Mouse (Mus musculus): ENCODE data around the gene Rbm39.

The Rbm39 gene

GRCm38 (mm10) chr2:156180094-156180821 is at the start of gene Rbm39:
Gene Rbm39, minus strand, starts transcription at chr2:156180238.
- ChIA-PET CTCF (interaction anchor here in 3 of 4 experiments (0.5 to 1.8 kb wide), 9 partner anchors 9 to 567 kb away, joined by 3 to 5 read pairs (median 4); partner anchors contain the start of genes Nfs1 (in 1 of the 3) and Romo1 (in 1 of the 3)), POLR2A (interaction anchor here (0.5 to 25.2 kb wide), 139 partner anchors 8 to 1722 kb away, joined by 3 to 981 read pairs (median 4); partner anchors contain the start of genes Phf20 (in 4 of the 4), Cpne1 (in 3 of the 4), Nfs1 (in 3 of the 4) and Rbm12 (in 3 of the 4))

- ChIA-PET POLR2A (interaction anchor here in 1 of 4 experiments (0.6 to 2.6 kb wide), 3 partner anchors 14 to 378 kb away, joined by 3 to 11 read pairs (median 5); partner anchors contain the start of gene Rbm39), CTCF (no interaction called here)
These were observed 49.1 kb upstream of the Rbm39 start for GRCm38 (mm10) chr2:156229171-156229570.

- POLR2A ChIA-PET = interaction anchor here in 3 of 4 experiments (0.6 to 3.7 kb wide), 13 partner anchors 8 to 47 kb away, joined by 3 to 20 read pairs (median 5); partner anchors contain the start of gene Rbm39 (in 2 of the 3)
- CTCF ChIA-PET = interaction anchor here in 1 of 4 experiments (1.0 kb wide), 1 partner anchor 156 kb away, joined by 5 read pairs; no protein-coding TSS in a partner anchor
These were observed 47.7 kb upstream of the Rbm39 start for GRCm38 (mm10) chr2:156227689-156228088.

- POLR2A ChIA-PET = interaction anchor here in 1 of 4 experiments (1.2 to 10.2 kb wide), 3 partner anchors 17 to 88 kb away, joined by 3 to 236 read pairs (median 3); partner anchors contain the start of genes Cnbd2, Phf20 and Scand1
- CTCF ChIA-PET = no interaction called here
These were observed 44.0 kb upstream of the Rbm39 start for GRCm38 (mm10) chr2:156224043-156224442.

- ChIA-PET POLR2A (interaction anchor here in 3 of 4 experiments (0.6 to 10.2 kb wide), 11 partner anchors 12 to 394 kb away, joined by 3 to 236 read pairs (median 3); partner anchors contain the start of genes Phf20 (in 1 of the 3) and Rbm39 (in 1 of the 3)), CTCF (interaction anchor here in 3 of 4 experiments (0.7 to 1.3 kb wide), 6 partner anchors 13 to 1107 kb away, joined by 3 to 8 read pairs (median 3); no protein-coding TSS in a partner anchor)
These were observed 42.1 kb upstream of the Rbm39 start for GRCm38 (mm10) chr2:156222100-156222499.

- ChIA-PET POLR2A (interaction anchor here (0.5 to 10.2 kb wide), 34 partner anchors 9 to 209 kb away, joined by 3 to 236 read pairs (median 5); partner anchors contain the start of genes Phf20 (in 3 of the 4), Rbm39 (in 2 of the 4), 6430550D23Rik (in 1 of the 4) and Cnbd2 (in 1 of the 4)), CTCF (interaction anchor here in 1 of 4 experiments (0.6 to 1.1 kb wide), 3 partner anchors 14 to 80 kb away, joined by 3 to 4 read pairs (median 3); no protein-coding TSS in a partner anchor)
These were observed 37.7 kb upstream of the Rbm39 start for GRCm38 (mm10) chr2:156217786-156218185.

- POLR2A ChIA-PET = interaction anchor here in 3 of 4 experiments (0.6 to 18.0 kb wide), 18 partner anchors 8 to 472 kb away, joined by 3 to 447 read pairs (median 4); partner anchors contain the start of gene Rbm39 (in 1 of the 3)
- CTCF ChIA-PET = interaction anchor here (0.6 to 1.1 kb wide), 16 partner anchors 11 to 848 kb away, joined by 3 to 10 read pairs (median 3); partner anchors contain the start of genes Scand1 (in 2 of the 4) and Cnbd2 (in 1 of the 4)
These were observed 23.9 kb upstream of the Rbm39 start for GRCm38 (mm10) chr2:156203917-156204316.

- POLR2A ChIA-PET = interaction anchor here (0.6 to 18.0 kb wide), 31 partner anchors 7 to 198 kb away, joined by 3 to 447 read pairs (median 4); partner anchors contain the start of genes Rbm39 (in 3 of the 4), Cnbd2 (in 1 of the 4), Nfs1 (in 1 of the 4) and Romo1 (in 1 of the 4)
- CTCF ChIA-PET = interaction anchor here in 2 of 4 experiments (0.6 to 1.1 kb wide), 4 partner anchors 12 to 102 kb away, joined by 3 to 4 read pairs (median 3); no protein-coding TSS in a partner anchor
These were observed 22.9 kb upstream of the Rbm39 start for GRCm38 (mm10) chr2:156202848-156203437.

- POLR2A ChIA-PET = interaction anchor here (0.6 to 18.0 kb wide), 13 partner anchors 6 to 241 kb away, joined by 3 to 447 read pairs (median 8); partner anchors contain the start of gene Rbm39 (in 2 of the 4)
- CTCF ChIA-PET = interaction anchor here in 2 of 4 experiments (0.7 to 2.1 kb wide), 2 partner anchors 9 to 379 kb away, joined by 3 to 4 read pairs; no protein-coding TSS in a partner anchor
These were observed 21.4 kb upstream of the Rbm39 start for GRCm38 (mm10) chr2:156201486-156201885.

- POLR2A ChIA-PET = interaction anchor here in 3 of 4 experiments (0.5 to 18.0 kb wide), 45 partner anchors 8 to 1953 kb away, joined by 3 to 447 read pairs (median 4); partner anchors contain the start of genes Rbm39 (in 3 of the 3), Cnbd2 (in 2 of the 3), Cpne1 (in 2 of the 3) and Rbm12 (in 2 of the 3)
- CTCF ChIA-PET = interaction anchor here in 3 of 4 experiments (0.6 to 2.1 kb wide), 5 partner anchors 8 to 78 kb away, joined by 3 to 18 read pairs (median 4); no protein-coding TSS in a partner anchor
These were observed 19.9 kb upstream of the Rbm39 start for GRCm38 (mm10) chr2:156199944-156200343.

GRCm38 (mm10) chr2:156197129-156197911 is 17.3 kb upstream of the Rbm39 start:
- CTCF ChIA-PET = interaction anchor here in 3 of 4 experiments (0.6 to 1.6 kb wide), 5 partner anchors 16 to 233 kb away, joined by 3 to 8 read pairs (median 4); no protein-coding TSS in a partner anchor
- POLR2A ChIA-PET = interaction anchor here (0.6 to 18.0 kb wide), 51 partner anchors 9 to 1369 kb away, joined by 3 to 447 read pairs (median 4); partner anchors contain the start of genes Rbm39 (in 4 of the 4), Cep250 (in 1 of the 4), Cnbd2 (in 1 of the 4) and Cpne1 (in 1 of the 4)

- ChIA-PET CTCF (interaction anchor here in 2 of 4 experiments (0.5 to 0.6 kb wide), 2 partner anchors 19 to 39 kb away, joined by 3 to 7 read pairs; no protein-coding TSS in a partner anchor), POLR2A (interaction anchor here (0.5 to 18.0 kb wide), 54 partner anchors 9 to 1370 kb away, joined by 3 to 447 read pairs (median 4); partner anchors contain the start of genes Rbm39 (in 4 of the 4), Cnbd2 (in 2 of the 4), Cpne1 (in 2 of the 4) and Epb41l1 (in 2 of the 4))
These were observed 16.5 kb upstream of the Rbm39 start, which contains the start of gene Phf20 for GRCm38 (mm10) chr2:156196302-156197128. Gene Phf20, plus strand, starts transcription at chr2:156196466.

GRCm38 (mm10) chr2:156194571-156194970 is 14.5 kb upstream of the Rbm39 start:
- ChIA-PET CTCF (interaction anchor here in 2 of 4 experiments (0.6 to 0.9 kb wide), 2 partner anchors 52 to 226 kb away, joined by 3 to 9 read pairs; partner anchors contain the start of gene Epb41l1 (in 1 of the 2)), POLR2A (interaction anchor here (0.6 to 18.0 kb wide), 16 partner anchors 7 to 63 kb away, joined by 3 to 447 read pairs (median 11); partner anchors contain the start of gene Rbm39 (in 4 of the 4))

- CTCF ChIA-PET = interaction anchor here in 2 of 4 experiments (0.6 to 0.7 kb wide), 2 partner anchors 580 to 780 kb away, joined by 3 read pairs; no protein-coding TSS in a partner anchor
- POLR2A ChIA-PET = interaction anchor here (1.0 to 18.0 kb wide), 7 partner anchors 12 to 18 kb away, joined by 5 to 447 read pairs (median 77); partner anchors contain the start of gene Rbm39 (in 4 of the 4)
These were observed 13.2 kb upstream of the Rbm39 start for GRCm38 (mm10) chr2:156193066-156193862.

Data from embryonic stem cell, embryonic (primary cell).